Mouse (Mus musculus) CH12.LX (cell line): ENCODE measurements at regions not wholly inside any gene's neighbourhood (a gene's known extent, or its start where the extent isn't known, plus 50 kb on each side); places are given as distances from the start of the nearest gene placed in this dataset.

ENCODE experiments used
- CTCF ChIP-seq, 2 experiments: IDR thresholded peaks in 1 of 2; conservative IDR thresholded peaks in 1 of 2; 2 replicates each; pipeline ENCODE4 v1.5.1; 2011 to 2012; ENCODE audit warnings: low read depth in 2 of 2, low read length in 2 of 2, improper control_type of control experiment in 1 of 2, inconsistent platforms in 1 of 2, mild to moderate bottlenecking in 1 of 2, moderate library complexity in 1 of 2
- EP300 ChIP-seq: IDR thresholded peaks from 2 replicates; pipeline ENCODE4 v1.6.1; 2011; ENCODE audit warnings: low read length, improper control_type of control experiment
- MAFK ChIP-seq: IDR thresholded peaks from 2 replicates; pipeline ENCODE4 v1.6.1; 2011; ENCODE audit warnings: low read length, improper control_type of control experiment; ENCODE audit not compliant: insufficient replicate concordance
- MEF2A ChIP-seq: IDR thresholded peaks from 2 replicates; pipeline ENCODE4 v1.6.1; 2014; ENCODE audit warnings: low read depth, mild to moderate bottlenecking, inconsistent platforms, low read length, improper control_type of control experiment, borderline replicate concordance
- MYC ChIP-seq: IDR thresholded peaks from 2 replicates; pipeline ENCODE4 v1.6.1; 2011; ENCODE audit warnings: low read depth, mild to moderate bottlenecking, improper control_type of control experiment, low read length
- NRF1 ChIP-seq: IDR thresholded peaks from 2 replicates; pipeline ENCODE4 v1.6.1; 2014; ENCODE audit warnings: low read depth, mild to moderate bottlenecking, inconsistent platforms, low read length, improper control_type of control experiment, moderate library complexity
- POLR2A ChIP-seq: IDR thresholded peaks from 2 replicates; pipeline ENCODE4 v1.6.1; 2011; ENCODE audit warnings: low read depth, mild to moderate bottlenecking, improper control_type of control experiment, low read length
- RAD21 ChIP-seq: IDR thresholded peaks from 2 replicates; pipeline ENCODE4 v1.6.1; 2011; ENCODE audit warnings: low read depth, mild to moderate bottlenecking, low read length, improper control_type of control experiment, moderate library complexity
- SIN3A ChIP-seq: IDR thresholded peaks from 2 replicates; pipeline ENCODE4 v1.6.1; 2012; ENCODE audit warnings: low read length, improper control_type of control experiment, inconsistent platforms
- ZC3H11A ChIP-seq: IDR thresholded peaks from 2 replicates; pipeline ENCODE4 v1.6.1; 2012; ENCODE audit warnings: low read depth, mild to moderate bottlenecking, inconsistent platforms, low read length, improper control_type of control experiment

GRCm38 (mm10) chr1:119221901-119222300, 168.5 kb upstream of the Gli2 start:
- TF ChIP-seq CTCF (conservative IDR thresholded peaks at IDR 0.05 in 1 of 2, IDR thresholded peaks at IDR 0.05 in 1 of 2; ENCODE audit: low read depth in 2 of 2, low read length in 2 of 2) (no peak), RAD21 (no peak), EP300 (no peak), MYC (no peak), MEF2A (no peak), NRF1 (no peak), POLR2A (no peak), ZC3H11A (no peak), SIN3A (no peak), MAFK (no peak)
